Mouse (Mus musculus): Measurements from ENCODE around the gene Pde10a. TPM values are rescaled to one million over a fixed set of nuclear protein-coding genes. Genes with fewer than 3 reads are reported as not detected.
A peak's percentile ranks its signal among the peaks of the same experiment; 100 is the strongest.

Gene Pde10a
- total and polyA plus RNA-seq, 3 experiments, result 0.04 to 0.41 (median 0.21) TPM

- no peak overlapping the region for H3K4me2 ChIP-seq (ENCODE audit: insufficient read depth, low read depth, poor library complexity, severe bottlenecking)
- in situ Hi-C loops (cut with MboI; ENCODE audit: low pct_ligation_motif_present, low pct_unique_long_range_greater_than_20kb, low sequenced_read_pairs), result loop anchor here (10.0 to 25.0 kb wide), 2 partner anchors 105 to 202 kb away; no protein-coding TSS in a partner anchor
- dilution Hi-C loops (cut with MboI; ENCODE audit: extremely low pct_ligation_motif_present, extremely low pct_unique_long_range_greater_than_20kb, low sequenced_read_pairs), result no loop called here
- no peaks in the 10 kb centered on the region for H3K27me3 ChIP-seq (replicated peaks)
- no peak for DNase-seq (ENCODE audit: extremely low read depth)
- no peak for TF ChIP-seq IRF4 (IDR thresholded peaks at IDR 0.05; ENCODE audit: low read depth, low read length)
- no peak for TF ChIP-seq MEF2A (IDR thresholded peaks at IDR 0.05; ENCODE audit: borderline replicate concordance, low read depth, low read length)
- TF ChIP-seq E2F4 (IDR thresholded peaks at IDR 0.05; ENCODE audit: insufficient replicate concordance, low read depth, low read length), result no peak
- TF ChIP-seq ZC3H11A (IDR thresholded peaks at IDR 0.05; ENCODE audit: low read depth, low read length), result no peak
- no peak for TF ChIP-seq ETS1 (conservative IDR thresholded peaks at IDR 0.05; ENCODE audit: low read depth, low read length)
- no peak for TF ChIP-seq MYC (IDR thresholded peaks at IDR 0.05; ENCODE audit: low read depth, low read length)
- H3K79me2 ChIP-seq (replicated peaks; ENCODE audit: control insufficient read depth, extremely low read depth, insufficient read depth, poor library complexity, severe bottlenecking), result no peaks in the 10 kb centered on the region
- peaks cover 2% of the 10 kb centered on the region for H3K9me3 ChIP-seq (replicated peaks; ENCODE audit: low read length)
- H3K36me3 ChIP-seq (replicated peaks in 1 of 2; ENCODE audit: control insufficient read depth in 1 of 2, insufficient read depth in 1 of 2, low read length in 1 of 2), result no peaks in the 10 kb centered on the region
- H3K4me3 ChIP-seq (replicated peaks in 1 of 3; ENCODE audit: low read depth in 2 of 3, low read length in 2 of 3, poor library complexity in 1 of 3), result no peak overlapping the region
- H3K4me1 ChIP-seq (ENCODE audit: control insufficient read depth in 1 of 2, insufficient read depth in 2 of 2), result no peaks in the 10 kb centered on the region
- H3K9ac ChIP-seq (ENCODE audit: insufficient read depth, low read depth), result no peak overlapping the region
- H3K27ac ChIP-seq (ENCODE audit: insufficient read depth, low read depth), result no peak overlapping the region
Observed at GRCm38 (mm10) chr17:8742772-8743171, 217.6 kb downstream of the Pde10a start.

GRCm38 (mm10) chr17:8745334-8745733 lies 220.2 kb downstream of the Pde10a start:
- in situ Hi-C loops (cut with MboI; ENCODE audit: low pct_ligation_motif_present, low pct_unique_long_range_greater_than_20kb, low sequenced_read_pairs), result loop anchor here (10.0 to 25.0 kb wide), 2 partner anchors 108 to 199 kb away; no protein-coding TSS in a partner anchor
- no peaks in the 10 kb centered on the region for H3K27me3 ChIP-seq (replicated peaks)

GRCm38 (mm10) chr17:8749426-8749825 lies 224.3 kb downstream of the Pde10a start:
- no peak overlapping the region for H3K4me2 ChIP-seq (ENCODE audit: insufficient read depth, low read depth, poor library complexity, severe bottlenecking)
- in situ Hi-C loops (cut with MboI; ENCODE audit: low pct_ligation_motif_present, low pct_unique_long_range_greater_than_20kb, low sequenced_read_pairs) (loop anchor here (10.0 to 25.0 kb wide), 2 partner anchors 112 to 195 kb away; no protein-coding TSS in a partner anchor), dilution Hi-C loops (cut with MboI; ENCODE audit: extremely low pct_ligation_motif_present, extremely low pct_unique_long_range_greater_than_20kb, low sequenced_read_pairs) (no loop called here)
- H3K4me3 ChIP-seq (replicated peaks in 1 of 3; ENCODE audit: low read depth in 2 of 3, low read length in 2 of 3, poor library complexity in 1 of 3), result no peak overlapping the region
- no peaks in the 10 kb centered on the region for H3K27me3 ChIP-seq (replicated peaks)
- H3K27ac ChIP-seq (ENCODE audit: insufficient read depth, low read depth), result no peak overlapping the region
- no peaks in the 10 kb centered on the region for H3K36me3 ChIP-seq (replicated peaks in 1 of 2; ENCODE audit: control insufficient read depth in 1 of 2, insufficient read depth in 1 of 2, low read length in 1 of 2)
- H3K79me2 ChIP-seq (replicated peaks; ENCODE audit: control insufficient read depth, extremely low read depth, insufficient read depth, poor library complexity, severe bottlenecking), result no peaks in the 10 kb centered on the region
- no peak for TF ChIP-seq ZC3H11A (IDR thresholded peaks at IDR 0.05; ENCODE audit: low read depth, low read length)
- no peak for TF ChIP-seq POLR2A (IDR thresholded peaks at IDR 0.05; ENCODE audit: low read depth, low read length)
- TF ChIP-seq MAX (IDR thresholded peaks at IDR 0.05; ENCODE audit: low read length), result no peak
- TF ChIP-seq MEF2A (IDR thresholded peaks at IDR 0.05; ENCODE audit: borderline replicate concordance, low read depth, low read length), result no peak
- TF ChIP-seq MXI1 (IDR thresholded peaks at IDR 0.05; ENCODE audit: low read depth, low read length), result no peak
- TF ChIP-seq EP300 (IDR thresholded peaks at IDR 0.05; ENCODE audit: low read length), result no peak
- no peak for TF ChIP-seq MYC (IDR thresholded peaks at IDR 0.05; ENCODE audit: low read depth, low read length)
- TF ChIP-seq KAT2A (IDR thresholded peaks at IDR 0.05; ENCODE audit: insufficient replicate concordance, low read length), result no peak
- TF ChIP-seq E2F4 (IDR thresholded peaks at IDR 0.05; ENCODE audit: insufficient replicate concordance, low read depth, low read length), result no peak
- no peak for TF ChIP-seq ZMIZ1 (IDR thresholded peaks at IDR 0.05; ENCODE audit: low read depth, low read length)
- no peaks in the 10 kb centered on the region for H3K4me1 ChIP-seq (ENCODE audit: control insufficient read depth in 1 of 2, insufficient read depth in 2 of 2)
- no peaks in the 10 kb centered on the region for H3K9me3 ChIP-seq (replicated peaks; ENCODE audit: low read length)
- H3K9ac ChIP-seq (ENCODE audit: insufficient read depth, low read depth), result no peak overlapping the region
- no peak for DNase-seq (ENCODE audit: extremely low read depth)

More at GRCm38 (mm10) chr17:8745334-8745733, 220.2 kb downstream of the Pde10a start:
- H3K9ac ChIP-seq (ENCODE audit: insufficient read depth, low read depth), result no peak overlapping the region
- dilution Hi-C loops (cut with MboI; ENCODE audit: extremely low pct_ligation_motif_present, extremely low pct_unique_long_range_greater_than_20kb, low sequenced_read_pairs), result no loop called here
- no peak overlapping the region for H3K27ac ChIP-seq (ENCODE audit: insufficient read depth, low read depth)
- no peaks in the 10 kb centered on the region for H3K4me1 ChIP-seq (ENCODE audit: control insufficient read depth in 1 of 2, insufficient read depth in 2 of 2)
- H3K36me3 ChIP-seq (replicated peaks in 1 of 2; ENCODE audit: control insufficient read depth in 1 of 2, insufficient read depth in 1 of 2, low read length in 1 of 2), result no peaks in the 10 kb centered on the region
- H3K4me3 ChIP-seq (replicated peaks in 1 of 3; ENCODE audit: low read depth in 2 of 3, low read length in 2 of 3, poor library complexity in 1 of 3), result no peak overlapping the region
- no peaks in the 10 kb centered on the region for H3K9me3 ChIP-seq (replicated peaks; ENCODE audit: low read length)
- H3K4me2 ChIP-seq (ENCODE audit: insufficient read depth, low read depth, poor library complexity, severe bottlenecking), result no peak overlapping the region
- no peaks in the 10 kb centered on the region for H3K79me2 ChIP-seq (replicated peaks; ENCODE audit: control insufficient read depth, extremely low read depth, insufficient read depth, poor library complexity, severe bottlenecking)
- TF ChIP-seq SMC3 (IDR thresholded peaks at IDR 0.05; ENCODE audit: low read depth, low read length) (peak; percentile 60), RAD21 (IDR thresholded peaks at IDR 0.05; ENCODE audit: low read depth, low read length) (peak; percentile 17), POLR2AphosphoS2 (IDR thresholded peaks at IDR 0.05; ENCODE audit: low read depth, low read length) (no peak), CTCF (conservative IDR thresholded peaks at IDR 0.05 in 1 of 2, IDR thresholded peaks at IDR 0.05 in 1 of 2; ENCODE audit: low read depth in 2 of 2, low read length in 2 of 2) (peak in 1 of 2 experiments; percentile 60; a peak in 3 of 4 replicates)
- no peak for DNase-seq (ENCODE audit: extremely low read depth)

All from CH12.LX (cell line).